Mouse (Mus musculus) forebrain, embryonic 10.5 days (tissue): ENCODE measurements at regions not wholly inside any gene's neighbourhood (a gene's known extent, or its start where the extent isn't known, plus 50 kb on each side); places are given as distances from the start of the nearest gene placed in this dataset.

ENCODE experiments used
- DNase-seq: peaks from one replicate; pipeline ENCODE4 v3.0.0-alpha.2; 2017; ENCODE audit warnings: low spot score; ENCODE audit errors: extremely low spot score
- H3K27ac ChIP-seq: fragments of 300-500 bp; sonication (generic); 2 replicates; pipeline ENCODE4 v1.5.1; 2016; ENCODE audit warnings: mild to moderate bottlenecking
- H3K27me3 ChIP-seq: fragments of 300-500 bp; sonication (generic); 2 replicates; pipeline ENCODE4 v1.6.1; 2016; ENCODE audit warnings: mild to moderate bottlenecking; ENCODE audit not compliant: poor library complexity, severe bottlenecking
- H3K36me3 ChIP-seq: fragments of 300-500 bp; sonication (generic); replicated peaks from 2 replicates; pipeline ENCODE4 v1.6.1; 2016; ENCODE audit warnings: mild to moderate bottlenecking, moderate library complexity
- H3K4me1 ChIP-seq: fragments of 300-500 bp; sonication (generic); 2 replicates; pipeline ENCODE4 v1.6.1; 2016
- H3K4me3 ChIP-seq: fragments of 300-500 bp; sonication (generic); 2 replicates; pipeline ENCODE4 v1.5.1; 2016; ENCODE audit warnings: mild to moderate bottlenecking, moderate library complexity
- H3K9me3 ChIP-seq: fragments of 300-500 bp; sonication (generic); 2 replicates; pipeline ENCODE4 v1.6.1; 2016; ENCODE audit warnings: mild to moderate bottlenecking, moderate library complexity
- WGBS: fragments of 180-500 bp; shearing (Covaris S2); methylation state at CpG from one replicate; pipeline ENCODE4 v1.1.7; 2016; 5-methylcytosine and 5-hydroxymethylcytosine counted together

DNA sequence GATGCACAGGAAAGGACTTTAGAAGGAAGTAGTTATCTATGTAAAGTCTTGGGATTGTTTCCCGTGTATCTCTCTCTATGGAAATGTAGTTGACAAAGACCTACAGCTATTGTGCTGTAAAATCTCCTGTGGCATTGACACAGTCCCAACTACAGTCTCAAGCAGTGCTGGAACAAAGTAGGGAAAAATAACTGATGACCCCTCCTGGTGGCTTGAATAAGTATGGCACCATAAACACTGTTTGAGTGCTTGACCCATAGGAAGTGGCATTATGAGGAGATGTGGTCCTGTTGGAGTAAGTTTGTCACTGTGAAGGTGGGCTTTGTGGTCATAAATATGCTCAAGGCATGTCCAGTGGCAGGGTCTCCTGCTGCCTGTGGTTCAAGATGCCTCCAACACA lies 928.4 kb upstream of the Mms22l start:
- H3K4me3 ChIP-seq, result no peak overlapping the region
- no peak for DNase-seq
- H3K4me1 ChIP-seq, result no peaks in the 10 kb centered on the region
- H3K9me3 ChIP-seq, result peaks cover 9% of the 10 kb centered on the region; the same call in 1 of the 2 replicates
- H3K27ac ChIP-seq, result no peak overlapping the region
- no peaks in the 10 kb centered on the region for H3K36me3 ChIP-seq
- H3K27me3 ChIP-seq, result no peaks in the 10 kb centered on the region
- 83% methylated on average over 1 of the region's 1 CpGs for WGBS

DNA sequence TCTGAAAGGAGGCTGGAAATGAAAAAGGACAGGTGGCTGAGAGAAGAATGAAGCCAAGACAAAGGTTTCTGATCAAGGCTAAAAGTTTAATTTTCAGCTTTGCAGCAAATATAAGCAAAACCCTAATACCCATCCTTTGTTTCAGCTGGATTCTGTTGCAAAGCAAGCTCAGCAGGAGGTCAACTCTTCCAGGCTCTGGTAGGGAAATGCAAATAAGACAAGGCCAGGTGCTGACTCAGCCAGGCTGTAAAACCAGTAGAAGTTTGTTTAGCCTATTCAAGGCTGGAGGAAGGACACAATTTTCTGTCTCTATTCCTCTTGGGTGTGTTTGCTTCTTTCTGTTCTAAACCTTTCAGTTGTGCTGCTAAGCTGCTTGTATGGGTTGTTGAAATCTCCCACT lies 923.2 kb upstream of the Mms22l start:
- no peak overlapping the region for H3K27ac ChIP-seq
- H3K4me1 ChIP-seq, result no peaks in the 10 kb centered on the region
- no peak overlapping the region for H3K4me3 ChIP-seq
- no peaks in the 10 kb centered on the region for H3K9me3 ChIP-seq
- H3K27me3 ChIP-seq, result no peaks in the 10 kb centered on the region
- no peak for DNase-seq
- H3K36me3 ChIP-seq, result no peaks in the 10 kb centered on the region

DNA sequence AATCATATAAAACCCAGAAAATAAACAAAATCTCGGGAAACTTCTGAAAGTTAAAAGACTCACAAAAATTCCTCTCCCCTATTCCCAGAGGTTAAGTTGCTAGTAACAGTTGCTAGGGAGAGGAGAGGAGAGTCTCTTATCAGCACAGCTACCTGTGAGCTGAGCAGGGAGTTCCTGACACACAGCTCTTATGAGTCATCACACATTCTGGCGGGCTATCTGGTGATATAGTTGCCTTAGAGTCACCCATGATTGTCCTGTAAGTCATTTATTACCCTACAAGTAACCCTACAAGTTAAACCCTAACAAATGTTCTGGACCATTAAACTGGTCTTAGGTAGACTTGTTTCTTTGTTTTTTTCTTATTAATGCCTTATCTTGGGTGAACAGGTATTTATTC lies 908.8 kb upstream of the Mms22l start:
- H3K27ac ChIP-seq, result no peak overlapping the region
- no peaks in the 10 kb centered on the region for H3K9me3 ChIP-seq
- no peak for DNase-seq
- peaks cover 6% of the 10 kb centered on the region; the same call in 1 of the 2 replicates for H3K4me1 ChIP-seq
- H3K36me3 ChIP-seq, result no peaks in the 10 kb centered on the region
- WGBS, result 89% methylated on average over 2 of the region's 2 CpGs
- no peak overlapping the region for H3K4me3 ChIP-seq
- no peaks in the 10 kb centered on the region for H3K27me3 ChIP-seq

DNA sequence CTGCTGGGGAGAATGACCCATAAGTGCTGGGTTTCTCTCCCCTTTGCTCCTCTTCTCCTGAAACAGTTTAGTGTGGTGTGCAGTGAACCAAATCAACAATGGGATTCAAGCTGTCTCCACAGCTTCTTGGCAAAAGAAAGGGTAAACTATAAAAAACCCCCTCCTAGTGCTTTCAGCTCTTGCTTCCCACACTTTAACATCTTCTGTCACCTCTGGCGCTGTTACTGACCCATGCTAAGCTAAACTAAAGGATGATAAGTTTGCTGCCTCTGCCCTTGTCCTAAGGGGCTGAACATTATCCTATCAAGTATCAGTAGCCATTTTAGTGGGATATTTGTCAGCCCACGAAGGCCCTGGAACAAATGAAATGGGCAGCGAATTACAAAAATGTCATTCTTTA lies 905.4 kb upstream of the Mms22l start:
- no peaks in the 10 kb centered on the region for H3K27me3 ChIP-seq
- no peaks in the 10 kb centered on the region for H3K36me3 ChIP-seq
- no peak for DNase-seq
- no peak overlapping the region for H3K27ac ChIP-seq
- H3K4me3 ChIP-seq, result no peak overlapping the region
- WGBS, result 57% methylated on average over 3 of the region's 3 CpGs
- no peaks in the 10 kb centered on the region for H3K9me3 ChIP-seq
- H3K4me1 ChIP-seq, result peaks cover 6% of the 10 kb centered on the region; the same call in 1 of the 2 replicates

DNA sequence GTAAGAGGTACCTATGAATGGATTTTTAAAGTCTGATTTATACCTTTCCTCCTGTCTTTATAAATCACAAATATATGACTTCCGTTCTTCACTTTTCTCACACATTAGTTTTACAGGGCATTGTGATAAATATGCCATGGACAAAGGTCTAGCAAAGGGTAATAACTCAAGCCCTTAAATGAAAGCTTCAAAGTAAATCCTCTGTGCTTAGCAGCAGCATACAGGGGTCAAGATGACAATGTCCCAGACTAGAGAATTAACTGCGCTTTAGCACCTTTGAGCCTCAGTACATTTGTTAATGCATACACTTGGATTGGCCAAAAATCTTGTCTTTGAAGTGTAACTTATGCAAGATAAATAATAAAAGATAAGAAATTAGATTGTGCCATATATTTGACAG lies 904.7 kb upstream of the Mms22l start:
- DNase-seq, result no peak
- Histone ChIP-seq H3K27me3 (no peaks in the 10 kb centered on the region), H3K4me3 (no peak overlapping the region), H3K9me3 (no peaks in the 10 kb centered on the region), H3K4me1 (peaks cover 6% of the 10 kb centered on the region; the same call in 1 of the 2 replicates), H3K27ac (no peak overlapping the region), H3K36me3 (no peaks in the 10 kb centered on the region)
- 80% methylated on average over 2 of the region's 2 CpGs for WGBS

DNA sequence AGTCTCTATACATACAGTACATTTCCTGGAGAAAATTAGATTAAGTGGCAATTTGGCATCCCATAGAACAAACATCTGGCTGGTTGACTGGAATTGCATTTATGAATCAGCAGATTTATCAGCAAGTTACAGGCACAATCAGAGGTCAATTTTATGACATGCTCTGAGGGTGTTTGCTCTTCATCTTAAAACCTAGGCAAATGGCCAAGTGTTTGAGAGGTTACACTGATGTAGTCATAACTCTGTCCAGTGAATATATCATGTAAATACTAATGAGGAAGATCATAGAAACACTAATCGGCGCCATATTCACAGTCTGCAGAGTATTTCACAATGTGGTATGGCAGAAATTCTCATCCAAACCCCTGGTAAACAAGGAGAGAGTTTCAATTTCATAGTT lies 896.2 kb upstream of the Mms22l start:
- Histone ChIP-seq H3K4me3 (no peak overlapping the region), H3K27ac (no peak overlapping the region), H3K4me1 (peaks cover 20% of the 10 kb centered on the region), H3K27me3 (no peaks in the 10 kb centered on the region), H3K36me3 (no peaks in the 10 kb centered on the region), H3K9me3 (no peaks in the 10 kb centered on the region)
- 93% methylated on average over 2 of the region's 2 CpGs for WGBS
- no peak for DNase-seq

DNA sequence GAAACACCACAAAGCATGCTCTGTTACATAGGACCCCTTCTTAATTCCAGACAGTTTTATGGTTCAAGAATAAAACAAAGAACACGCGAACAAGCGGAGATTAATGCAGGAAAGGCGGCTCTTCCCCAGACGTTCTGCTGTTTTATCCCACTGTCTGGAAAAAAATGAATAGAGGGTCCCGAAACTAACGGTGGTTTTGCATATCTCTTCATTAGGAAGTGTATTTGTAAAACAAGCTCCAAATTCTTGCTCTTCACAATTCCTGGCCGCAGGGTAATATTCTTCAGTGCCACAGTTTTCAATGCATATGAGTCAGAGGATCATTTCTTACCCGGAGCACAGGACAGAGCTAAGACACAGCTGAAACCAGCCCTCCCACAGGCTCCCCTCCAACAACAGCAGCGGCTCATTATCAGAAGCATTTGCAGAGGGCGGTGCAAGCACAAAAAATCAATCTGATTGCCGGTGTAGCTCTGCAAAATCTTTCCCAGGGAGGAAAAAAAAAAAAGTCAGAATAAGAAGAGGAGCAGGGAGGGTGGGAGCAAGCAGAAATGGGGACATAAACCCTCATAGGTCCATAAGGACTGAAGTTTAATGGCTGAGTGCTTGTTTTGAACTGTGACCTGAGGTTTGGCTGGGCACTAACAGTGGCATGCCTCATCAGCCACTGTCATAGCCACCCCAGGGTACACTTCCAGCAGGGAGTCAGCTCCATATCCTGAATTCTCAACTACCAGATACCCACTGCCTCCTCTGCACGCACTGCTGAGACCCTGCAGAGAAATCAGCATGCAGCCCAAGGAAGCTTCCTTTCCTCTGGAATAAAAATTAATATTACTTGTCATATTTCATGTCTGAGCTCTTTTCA lies 894.6 kb upstream of the Mms22l start:
- WGBS, result 31% methylated on average over 13 of the region's 13 CpGs
- Histone ChIP-seq H3K36me3 (no peaks in the 10 kb centered on the region), H3K4me3 (peak overlapping the region; percentile 29; the same call in 1 of the 2 replicates), H3K9me3 (no peaks in the 10 kb centered on the region), H3K27ac (peak overlapping the region; percentile 68), H3K27me3 (no peaks in the 10 kb centered on the region), H3K4me1 (peaks cover 29% of the 10 kb centered on the region)
- no peak for DNase-seq

DNA sequence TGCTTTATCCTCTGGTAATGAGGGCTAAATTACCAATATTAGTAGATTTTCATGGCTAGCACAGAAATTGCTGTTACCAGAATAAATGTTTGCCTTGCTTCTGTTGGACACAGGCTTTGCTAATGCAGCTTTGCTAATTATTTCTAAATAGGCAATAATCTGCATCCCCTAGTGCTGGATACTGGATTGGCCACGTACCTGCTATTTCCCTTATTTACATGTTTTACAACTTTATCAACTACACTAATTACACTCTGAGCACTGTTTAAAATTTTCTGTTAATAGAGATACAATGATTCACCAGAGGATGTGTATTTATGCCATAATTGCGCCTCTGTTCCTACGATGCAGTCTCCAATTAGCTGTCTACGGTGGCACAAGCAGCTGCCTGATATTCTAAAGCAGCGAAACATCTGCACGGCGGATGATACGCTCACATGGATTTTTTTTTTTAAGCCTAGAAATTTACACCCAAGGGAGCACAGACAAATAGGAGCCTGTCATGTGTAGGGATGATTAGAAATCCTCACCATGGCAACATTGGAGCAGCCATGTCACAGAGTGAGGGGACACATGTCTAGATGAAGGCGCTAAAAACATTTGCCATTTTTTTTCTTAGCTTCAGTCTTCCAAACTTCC lies 893.8 kb upstream of the Mms22l start:
- Histone ChIP-seq H3K27ac (peak overlapping the region; percentile 68), H3K4me3 (peak overlapping the region; percentile 29; the same call in 1 of the 2 replicates), H3K4me1 (peaks cover 35% of the 10 kb centered on the region), H3K27me3 (peaks cover under 1% of the 10 kb centered on the region; the same call in 1 of the 2 replicates), H3K36me3 (no peaks in the 10 kb centered on the region), H3K9me3 (no peaks in the 10 kb centered on the region)
- DNase-seq, result no peak
- WGBS, result 72% methylated on average over 9 of the region's 9 CpGs

DNA sequence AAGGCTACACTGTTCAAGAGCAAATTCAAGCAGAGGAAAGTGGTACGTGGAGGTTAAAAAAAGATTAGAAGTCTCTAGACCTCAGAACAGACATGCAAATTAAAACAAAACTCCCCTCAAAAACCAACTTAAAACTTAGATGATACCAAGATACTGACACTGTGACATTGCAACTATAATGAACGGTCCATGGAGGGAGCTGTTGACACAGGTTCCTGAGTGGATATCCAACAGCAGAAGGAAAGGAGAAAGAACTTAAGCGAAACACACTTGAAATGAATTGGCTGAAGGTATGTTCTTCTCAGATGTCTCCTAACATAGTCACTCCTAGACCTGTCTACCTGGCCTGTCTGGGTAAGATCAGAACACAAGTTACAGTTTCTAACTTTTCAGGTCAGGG lies 888.9 kb upstream of the Mms22l start:
- Histone ChIP-seq H3K4me1 (peaks cover 22% of the 10 kb centered on the region), H3K4me3 (no peak overlapping the region), H3K9me3 (no peaks in the 10 kb centered on the region), H3K27me3 (peaks cover 4% of the 10 kb centered on the region; the same call in 1 of the 2 replicates), H3K27ac (no peak overlapping the region), H3K36me3 (no peaks in the 10 kb centered on the region)
- no peak for DNase-seq
- 73% methylated on average over 3 of the region's 3 CpGs for WGBS

DNA sequence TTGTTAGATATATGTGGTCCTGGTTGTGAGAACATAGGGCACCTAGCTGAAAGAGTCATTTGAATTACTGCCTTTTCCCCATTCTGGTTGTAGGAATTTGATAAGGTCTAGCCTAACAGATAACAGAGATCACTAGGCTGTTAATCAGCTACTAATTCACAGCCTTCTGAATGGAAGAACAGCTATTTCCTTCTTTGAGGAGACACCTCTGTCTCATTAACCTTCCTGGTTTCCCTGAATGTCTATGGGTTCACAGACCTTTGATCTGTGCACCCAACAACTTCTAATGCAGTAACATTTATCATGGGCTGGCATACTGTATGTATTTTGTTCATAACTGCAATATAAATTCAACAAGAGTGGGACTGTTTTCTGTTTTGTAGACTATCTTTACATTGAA lies 875.0 kb upstream of the Mms22l start:
- Histone ChIP-seq H3K4me3 (no peak overlapping the region), H3K27me3 (no peaks in the 10 kb centered on the region), H3K36me3 (no peaks in the 10 kb centered on the region), H3K4me1 (no peaks in the 10 kb centered on the region), H3K9me3 (no peaks in the 10 kb centered on the region), H3K27ac (no peak overlapping the region)
- no peak for DNase-seq

DNA sequence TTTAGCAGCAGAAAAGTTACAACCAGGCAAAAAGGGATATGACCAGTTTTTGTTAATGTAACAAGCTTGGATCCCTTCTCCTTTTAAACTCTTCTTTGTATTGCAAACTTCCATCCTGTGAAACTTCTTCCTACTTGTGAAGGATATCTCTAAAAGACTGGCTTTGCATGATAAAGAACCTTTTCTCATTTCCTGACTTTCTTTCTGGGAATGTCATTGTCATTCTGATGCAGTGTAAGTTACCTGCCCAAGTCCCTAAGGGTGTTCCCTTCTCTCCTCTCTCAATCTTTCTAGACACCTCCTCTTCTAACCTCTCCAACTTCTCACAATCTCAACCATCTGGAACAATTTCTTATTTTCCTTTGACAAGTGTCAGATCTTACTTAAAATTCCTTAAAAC lies 874.0 kb upstream of the Mms22l start:
- Histone ChIP-seq H3K4me3 (no peak overlapping the region), H3K36me3 (no peaks in the 10 kb centered on the region), H3K27ac (no peak overlapping the region), H3K4me1 (no peaks in the 10 kb centered on the region), H3K27me3 (no peaks in the 10 kb centered on the region), H3K9me3 (no peaks in the 10 kb centered on the region)
- no peak for DNase-seq

DNA sequence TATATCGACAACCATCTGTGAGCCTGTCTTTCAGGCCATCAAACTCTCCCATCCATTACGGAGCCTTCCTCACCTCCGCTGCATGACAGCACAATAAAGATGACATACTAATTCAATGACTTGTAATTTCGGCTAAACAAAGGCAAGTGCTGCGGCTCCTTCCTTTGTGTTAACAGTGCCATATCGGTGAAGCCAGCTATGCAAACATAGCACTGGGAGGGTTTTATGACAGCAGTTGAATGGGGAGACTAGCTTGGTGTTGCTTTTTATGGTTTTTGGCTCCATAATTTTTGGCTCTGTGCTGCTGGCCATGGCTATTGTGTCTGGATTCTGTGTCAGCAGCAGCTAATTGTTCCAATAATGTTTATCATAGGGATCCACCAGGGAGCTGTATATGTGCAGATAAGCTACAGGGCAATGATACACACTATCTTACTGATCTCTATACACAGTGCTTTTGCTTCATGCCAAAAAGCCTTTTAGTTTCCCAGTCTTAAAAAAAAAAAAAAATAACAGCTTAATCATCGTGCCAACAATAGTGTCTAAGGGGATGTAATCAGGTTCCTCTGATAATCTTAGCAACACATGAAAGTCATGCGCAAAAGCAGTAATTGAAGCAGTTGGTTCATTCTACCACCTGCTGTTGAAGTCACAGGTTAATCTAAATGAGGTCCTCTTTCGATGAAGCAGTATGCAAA lies 859.9 kb upstream of the Mms22l start:
- 78% methylated on average over 9 of the region's 9 CpGs for WGBS
- Histone ChIP-seq H3K27me3 (no peaks in the 10 kb centered on the region), H3K9me3 (no peaks in the 10 kb centered on the region), H3K27ac (peak overlapping the region; percentile 22; the same call in 1 of the 2 replicates), H3K4me1 (peaks cover 9% of the 10 kb centered on the region), H3K36me3 (no peaks in the 10 kb centered on the region), H3K4me3 (no peak overlapping the region)
- no peak for DNase-seq

DNA sequence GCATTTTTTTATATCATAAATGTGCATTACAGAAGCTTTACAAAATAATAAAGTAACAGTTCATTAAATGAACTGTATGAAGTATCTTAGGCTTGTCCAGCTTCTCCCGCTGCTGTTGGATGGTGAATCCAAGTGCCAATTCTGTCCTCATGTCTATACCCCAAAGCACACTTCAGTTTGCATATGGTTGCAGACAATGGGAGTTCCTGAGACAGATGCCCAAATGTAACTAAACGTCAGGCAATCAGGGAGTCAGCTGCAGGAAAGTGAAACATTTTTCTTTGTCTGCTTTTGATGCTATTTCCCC lies 859.4 kb upstream of the Mms22l start:
- WGBS, result 68% methylated on average over 2 of the region's 2 CpGs
- Histone ChIP-seq H3K4me3 (no peak overlapping the region), H3K27me3 (no peaks in the 10 kb centered on the region), H3K9me3 (no peaks in the 10 kb centered on the region), H3K27ac (no peak overlapping the region), H3K36me3 (no peaks in the 10 kb centered on the region), H3K4me1 (peaks cover 9% of the 10 kb centered on the region)
- DNase-seq, result no peak
